Mouse (Mus musculus): ENCODE data around the gene Lamb1. TPM values are rescaled to one million over a fixed set of nuclear protein-coding genes. Genes with fewer than 3 reads are reported as not detected.

Lamb1 gene
- polyA plus RNA-seq, 1 experiment = 14.0 TPM

DNA sequence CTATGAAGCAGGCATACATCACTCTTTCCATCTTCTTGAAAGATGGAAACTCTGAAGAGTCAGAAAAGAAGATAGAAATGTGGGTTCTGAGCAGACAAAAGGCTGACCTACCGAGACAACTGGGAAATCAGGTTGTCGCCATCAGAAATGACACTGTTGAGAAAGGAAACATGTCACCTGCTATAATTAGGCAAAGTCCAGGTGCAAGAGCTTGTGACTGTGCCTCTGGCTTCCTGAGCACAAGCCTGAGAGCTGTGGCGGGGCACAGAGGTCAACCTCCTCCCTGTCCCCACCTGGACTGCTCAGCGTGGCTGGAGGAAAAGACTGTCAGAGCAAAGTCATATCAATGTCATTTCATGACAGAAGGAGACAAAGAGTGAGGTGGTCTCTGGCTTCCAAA is 25.2 kb upstream of the Lamb1 start:
- TF ChIP-seq POLR2A (IDR thresholded peaks at IDR 0.05; ENCODE audit: control insufficient read depth, extremely low read depth, insufficient read depth, low read length, poor library complexity) (no peak), CTCF (IDR thresholded peaks at IDR 0.05; ENCODE audit: borderline replicate concordance, control insufficient read depth, extremely low read depth, insufficient read depth, low read length, poor library complexity) (no peak)
- 67% methylated on average over 4 of the region's 4 CpGs for WGBS
- no peak for DNase-seq
- Histone ChIP-seq H3K4me3 (ENCODE audit: control insufficient read depth, insufficient read depth, low read length) (no peak overlapping the region), H3K27me3 (ENCODE audit: control insufficient read depth, insufficient read depth, low read length) (no peaks in the 10 kb centered on the region), H3K36me3 (ENCODE audit: control insufficient read depth, insufficient read depth, low read length) (no peaks in the 10 kb centered on the region), H3K27ac (ENCODE audit: control insufficient read depth, insufficient read depth, low read length) (no peak overlapping the region), H3K4me1 (replicated peaks; ENCODE audit: control insufficient read depth, insufficient read depth, low read length) (no peaks in the 10 kb centered on the region)

DNA sequence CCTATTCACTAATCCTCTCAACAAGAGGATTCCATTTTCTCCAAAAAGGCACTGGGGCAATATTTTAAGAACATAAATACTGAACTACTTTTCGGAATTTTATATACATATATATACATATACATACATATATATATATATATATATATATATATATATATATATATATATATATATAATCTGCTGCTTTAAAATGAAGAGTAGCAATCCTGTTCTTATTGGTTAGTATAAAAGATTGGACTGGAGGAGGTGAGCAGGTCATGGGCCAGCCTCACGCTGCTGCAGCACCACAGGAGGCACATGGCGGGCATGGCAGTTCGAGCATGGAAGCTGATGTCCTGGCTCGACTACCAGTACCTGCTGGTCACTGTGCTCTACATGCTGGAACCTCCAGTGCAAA is 24.6 kb upstream of the Lamb1 start, which contains the start of gene Gm6993:
TSS of gene Gm6993 (plus strand) at position 301 of the 400 bp plus-strand sequence.
- Histone ChIP-seq H3K4me1 (replicated peaks; ENCODE audit: control insufficient read depth, insufficient read depth, low read length) (no peaks in the 10 kb centered on the region), H3K36me3 (ENCODE audit: control insufficient read depth, insufficient read depth, low read length) (no peaks in the 10 kb centered on the region), H3K27me3 (ENCODE audit: control insufficient read depth, insufficient read depth, low read length) (no peaks in the 10 kb centered on the region), H3K27ac (ENCODE audit: control insufficient read depth, insufficient read depth, low read length) (no peak within 1 kb of the TSS), H3K4me3 (ENCODE audit: control insufficient read depth, insufficient read depth, low read length) (no peak within 1 kb of the TSS)
- no peak for DNase-seq
- TF ChIP-seq POLR2A (IDR thresholded peaks at IDR 0.05; ENCODE audit: control insufficient read depth, extremely low read depth, insufficient read depth, low read length, poor library complexity) (no peak), CTCF (IDR thresholded peaks at IDR 0.05; ENCODE audit: borderline replicate concordance, control insufficient read depth, extremely low read depth, insufficient read depth, low read length, poor library complexity) (no peak)
- 90% methylated on average over 5 of the region's 5 CpGs for WGBS

GRCm38 (mm10) chr12:31241595-31242342 is 23.3 kb upstream of the Lamb1 start:
- H3K4me1 ChIP-seq (replicated peaks; ENCODE audit: control insufficient read depth, insufficient read depth, low read length) = no peaks in the 10 kb centered on the region
- DNase-seq = no peak
- WGBS = 79% methylated on average over 6 of the region's 6 CpGs
- TF ChIP-seq CTCF (IDR thresholded peaks at IDR 0.05; ENCODE audit: borderline replicate concordance, control insufficient read depth, extremely low read depth, insufficient read depth, low read length, poor library complexity) (no peak), POLR2A (IDR thresholded peaks at IDR 0.05; ENCODE audit: control insufficient read depth, extremely low read depth, insufficient read depth, low read length, poor library complexity) (no peak)
- no peak overlapping the region for H3K4me3 ChIP-seq (ENCODE audit: control insufficient read depth, insufficient read depth, low read length)
- H3K27me3 ChIP-seq (ENCODE audit: control insufficient read depth, insufficient read depth, low read length) = no peaks in the 10 kb centered on the region
- no peaks in the 10 kb centered on the region for H3K36me3 ChIP-seq (ENCODE audit: control insufficient read depth, insufficient read depth, low read length)
- H3K27ac ChIP-seq (ENCODE audit: control insufficient read depth, insufficient read depth, low read length) = no peak overlapping the region

DNA sequence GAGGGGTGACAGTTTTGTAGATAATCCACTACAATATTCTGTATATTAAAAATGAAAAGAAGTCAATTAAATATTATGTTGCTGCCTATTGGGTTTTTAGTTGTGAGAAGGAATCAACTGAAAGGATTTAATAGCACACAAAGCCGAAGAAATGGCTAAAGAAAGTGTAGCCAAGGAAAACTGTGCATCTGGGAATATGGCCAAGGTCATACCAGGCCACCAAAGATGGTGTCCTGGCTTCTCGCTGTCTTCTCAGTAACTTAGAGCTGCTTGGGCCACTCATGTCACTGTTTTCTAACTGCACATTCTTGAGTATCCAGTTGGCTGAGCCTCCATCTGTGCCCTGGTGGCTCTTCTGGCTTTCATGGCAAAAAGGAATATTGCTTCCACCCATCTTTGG is 21.0 kb upstream of the Lamb1 start:
- Histone ChIP-seq H3K36me3 (ENCODE audit: control insufficient read depth, insufficient read depth, low read length) (no peaks in the 10 kb centered on the region), H3K4me1 (replicated peaks; ENCODE audit: control insufficient read depth, insufficient read depth, low read length) (no peaks in the 10 kb centered on the region), H3K27me3 (ENCODE audit: control insufficient read depth, insufficient read depth, low read length) (no peaks in the 10 kb centered on the region), H3K27ac (ENCODE audit: control insufficient read depth, insufficient read depth, low read length) (no peak overlapping the region), H3K4me3 (ENCODE audit: control insufficient read depth, insufficient read depth, low read length) (no peak overlapping the region)
- whole genome bisulfite sequencing = 94% methylated on average over 2 of the region's 2 CpGs
- TF ChIP-seq CTCF (IDR thresholded peaks at IDR 0.05; ENCODE audit: borderline replicate concordance, control insufficient read depth, extremely low read depth, insufficient read depth, low read length, poor library complexity) (no peak), POLR2A (IDR thresholded peaks at IDR 0.05; ENCODE audit: control insufficient read depth, extremely low read depth, insufficient read depth, low read length, poor library complexity) (no peak)
- no peak for DNase-seq

DNA sequence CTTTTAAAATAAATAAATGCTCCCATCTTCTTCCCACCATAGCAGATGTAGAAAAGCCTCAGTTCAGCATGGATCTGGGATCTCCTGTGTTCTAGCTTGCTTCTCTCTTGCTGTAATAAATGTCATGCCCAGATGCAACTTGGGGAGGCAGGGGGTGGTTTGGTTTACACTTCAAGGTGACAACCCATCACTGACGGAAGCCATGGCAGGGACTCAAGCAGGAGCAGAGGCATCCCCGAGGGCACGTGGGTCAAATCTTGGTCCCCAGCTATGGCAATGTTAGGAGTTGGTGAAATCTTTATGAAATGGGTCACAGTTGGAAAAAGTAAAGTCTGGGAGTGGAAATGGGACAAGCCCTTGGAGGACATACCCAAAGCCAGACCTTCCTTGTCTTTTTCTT is 20.3 kb upstream of the Lamb1 start:
- WGBS = 93% methylated on average over 3 of the region's 3 CpGs
- no peak for DNase-seq
- Histone ChIP-seq H3K36me3 (ENCODE audit: control insufficient read depth, insufficient read depth, low read length) (no peaks in the 10 kb centered on the region), H3K27ac (ENCODE audit: control insufficient read depth, insufficient read depth, low read length) (no peak overlapping the region), H3K4me3 (ENCODE audit: control insufficient read depth, insufficient read depth, low read length) (no peak overlapping the region), H3K4me1 (replicated peaks; ENCODE audit: control insufficient read depth, insufficient read depth, low read length) (no peaks in the 10 kb centered on the region), H3K27me3 (ENCODE audit: control insufficient read depth, insufficient read depth, low read length) (no peaks in the 10 kb centered on the region)
- TF ChIP-seq POLR2A (IDR thresholded peaks at IDR 0.05; ENCODE audit: control insufficient read depth, extremely low read depth, insufficient read depth, low read length, poor library complexity) = no peak

- no peak for DNase-seq
- Histone ChIP-seq H3K4me3 (ENCODE audit: control insufficient read depth, insufficient read depth, low read length) (no peak overlapping the region), H3K4me1 (replicated peaks; ENCODE audit: control insufficient read depth, insufficient read depth, low read length) (no peaks in the 10 kb centered on the region), H3K27ac (ENCODE audit: control insufficient read depth, insufficient read depth, low read length) (no peak overlapping the region), H3K27me3 (ENCODE audit: control insufficient read depth, insufficient read depth, low read length) (no peaks in the 10 kb centered on the region), H3K36me3 (ENCODE audit: control insufficient read depth, insufficient read depth, low read length) (no peaks in the 10 kb centered on the region)
- TF ChIP-seq POLR2A (IDR thresholded peaks at IDR 0.05; ENCODE audit: control insufficient read depth, extremely low read depth, insufficient read depth, low read length, poor library complexity) = no peak
- no peak for TF ChIP-seq CTCF (IDR thresholded peaks at IDR 0.05; ENCODE audit: borderline replicate concordance, control insufficient read depth, extremely low read depth, insufficient read depth, low read length, poor library complexity)
- 93% methylated on average over 3 of the region's 3 CpGs for WGBS
These were observed 18.9 kb upstream of the Lamb1 start for GRCm38 (mm10) chr12:31246153-31246552.

GRCm38 (mm10) chr12:31246615-31247014 is 18.4 kb upstream of the Lamb1 start:
- 48% methylated on average over 3 of the region's 3 CpGs for WGBS
- Histone ChIP-seq H3K27me3 (ENCODE audit: control insufficient read depth, insufficient read depth, low read length) (no peaks in the 10 kb centered on the region), H3K27ac (ENCODE audit: control insufficient read depth, insufficient read depth, low read length) (no peak overlapping the region), H3K36me3 (ENCODE audit: control insufficient read depth, insufficient read depth, low read length) (no peaks in the 10 kb centered on the region), H3K4me1 (replicated peaks; ENCODE audit: control insufficient read depth, insufficient read depth, low read length) (no peaks in the 10 kb centered on the region), H3K4me3 (ENCODE audit: control insufficient read depth, insufficient read depth, low read length) (no peak overlapping the region)
- no peak for DNase-seq
- no peak for TF ChIP-seq POLR2A (IDR thresholded peaks at IDR 0.05; ENCODE audit: control insufficient read depth, extremely low read depth, insufficient read depth, low read length, poor library complexity)
- no peak for TF ChIP-seq CTCF (IDR thresholded peaks at IDR 0.05; ENCODE audit: borderline replicate concordance, control insufficient read depth, extremely low read depth, insufficient read depth, low read length, poor library complexity)

Measured in thymus, adult 2 months (tissue).